Mouse (Mus musculus) fibroblast of lung, adult 2 months (primary cell): ENCODE measurements at regions not wholly inside any gene's neighbourhood (a gene's known extent, or its start where the extent isn't known, plus 50 kb on each side); places are given as distances from the start of the nearest gene placed in this dataset.
A peak's percentile ranks its signal among the peaks of the same experiment; 100 is the strongest.

Experiments
- DNase-seq: peaks from one replicate; pipeline ENCODE4 v3.0.0-alpha.2; 2011; ENCODE audit warnings: low read depth

DNA sequence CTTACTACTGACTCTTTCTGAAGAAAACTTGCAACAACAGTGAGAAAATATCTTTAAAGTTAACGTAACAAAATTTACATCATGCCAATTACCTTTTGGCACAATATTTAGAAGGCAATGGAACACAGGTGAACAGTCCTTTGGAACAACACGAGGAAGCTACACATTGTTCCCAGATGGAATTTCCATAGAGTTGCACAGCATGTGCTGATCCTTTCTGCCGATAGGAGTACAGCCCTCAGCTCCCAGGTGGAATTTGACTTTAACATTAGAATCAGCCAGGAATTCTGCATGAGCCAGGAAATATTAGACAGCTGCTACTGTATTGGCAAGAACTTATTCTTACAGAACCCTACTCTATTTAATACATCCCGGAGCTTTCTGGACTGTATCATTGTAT is 948.3 kb downstream of the 1190002N15Rik start:
- DNase-seq: no peak

DNA sequence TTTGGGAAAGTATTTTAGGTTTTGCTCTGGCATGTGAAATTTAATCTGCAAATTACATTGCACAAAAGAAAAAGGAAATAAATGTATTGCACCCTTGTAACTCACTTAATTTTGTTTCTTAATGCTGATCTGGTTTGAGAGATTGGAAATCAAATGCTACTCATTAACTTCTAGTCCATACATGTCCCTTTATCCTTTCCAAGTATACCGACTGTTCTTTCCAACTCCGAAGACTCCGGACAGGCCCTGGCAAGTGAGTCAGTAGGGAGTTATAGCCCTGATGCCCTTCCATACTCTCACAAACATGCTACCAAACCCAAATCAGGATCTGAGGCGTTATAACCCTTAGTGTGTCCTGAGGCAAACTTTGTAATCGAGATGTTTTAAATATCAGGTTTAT is 949.9 kb downstream of the 1190002N15Rik start:
- DNase-seq: no peak

DNA sequence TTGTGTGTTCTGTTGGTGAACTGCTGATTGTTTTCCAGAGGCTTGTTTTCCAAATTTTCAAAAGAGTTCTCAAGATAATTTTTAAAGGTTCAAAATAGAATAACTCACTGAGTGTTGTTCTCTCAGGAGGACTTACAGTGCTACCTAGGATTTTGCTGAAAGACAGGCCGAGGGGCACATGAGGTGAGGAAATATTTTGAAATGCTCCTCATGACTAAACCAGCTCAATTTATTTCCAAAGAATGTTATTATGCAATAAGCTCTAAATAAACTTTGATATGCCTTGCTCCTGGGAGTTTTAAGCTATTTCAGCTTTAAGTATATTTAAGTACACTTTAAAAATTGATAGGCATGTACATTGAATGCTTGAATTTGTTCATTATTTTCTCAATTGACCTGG is 951.0 kb downstream of the 1190002N15Rik start:
- peak; percentile 3 for DNase-seq

DNA sequence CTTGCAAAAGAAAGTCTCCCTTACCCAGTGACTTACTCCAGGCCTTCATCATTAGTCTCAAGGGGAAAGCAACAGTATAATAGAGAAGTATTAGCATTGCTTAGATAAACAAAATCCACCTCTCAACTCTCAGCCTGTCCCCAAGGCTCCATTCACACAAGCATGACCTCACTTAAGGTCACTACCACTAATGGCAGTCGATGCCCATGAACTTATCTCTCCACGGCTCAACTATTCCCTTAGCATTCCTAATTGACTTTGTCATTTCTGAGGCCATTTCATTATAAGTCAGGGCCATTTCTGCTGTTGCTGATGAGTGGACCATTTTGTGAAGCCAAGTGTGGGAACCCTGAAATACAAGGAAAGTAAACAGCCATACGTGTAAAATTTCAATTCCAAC is 953.3 kb downstream of the 1190002N15Rik start:
- DNase-seq: no peak
